Mouse (Mus musculus) adrenal gland (tissue): ENCODE data around the gene Saxo2.

Experiments
- intact Hi-C: fragments of 180-260 bp; cut with DNase I; formaldehyde crosslinking; loops from one replicate; pipeline ENCODE4 v1.15.1; 2025
- long read RNA-seq, 2 experiments: library from polyadenylated mRNA; unstranded; transcript quantifications; one replicate each; pipeline ENCODE4 v2.0.0; 2020; ENCODE audit warnings: borderline replicate concordance in 1 of 2; ENCODE audit not compliant: insufficient replicate concordance in 1 of 2

Saxo2 gene
- long read RNA-seq, experiment 1, partial matches to known transcripts = 0 of 2 reads
- long read RNA-seq, experiment 1, other reads (novel, unspliced or antisense) = 0 of 2 reads
- long read RNA-seq, experiment 2, partial matches to known transcripts = 0 of 1 reads
- long read RNA-seq, experiment 2, other reads (novel, unspliced or antisense) = 1 of 1 reads

GRCm38 (mm10) chr7:82648353-82649080 lies at the start of gene Saxo2, which contains the start of gene Efl1:
TSS of gene Saxo2 (minus strand) at chr7:82648528.
TSS of gene Efl1 (plus strand) at chr7:82648614.
- intact Hi-C loops = no loop called here

- intact Hi-C loops = no loop called here
Measured at GRCm38 (mm10) chr7:82697668-82698067, 49.3 kb upstream of the Saxo2 start.

- intact Hi-C loops = no loop called here
Measured at GRCm38 (mm10) chr7:82691021-82691738, 42.9 kb upstream of the Saxo2 start.

DNA sequence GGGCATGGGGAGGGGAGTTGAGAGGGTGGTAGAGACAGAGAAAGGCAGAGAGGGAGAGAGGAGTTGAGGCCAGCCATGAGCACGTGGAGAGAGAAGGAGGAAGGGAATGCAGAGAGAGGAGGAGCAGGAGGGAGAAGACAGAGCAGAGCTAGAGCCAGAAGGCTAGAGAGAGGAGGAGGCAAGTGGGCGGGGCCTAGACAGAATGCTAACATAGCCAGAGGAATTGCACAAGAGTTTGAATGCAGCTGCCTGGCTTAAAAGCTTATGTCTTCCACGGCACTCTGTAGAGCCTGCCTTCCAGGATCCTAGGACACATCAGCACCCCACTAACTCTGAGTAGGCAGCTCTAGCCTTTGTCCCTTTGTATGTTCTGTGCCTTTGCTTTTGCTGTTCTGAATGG lies 40.4 kb upstream of the Saxo2 start:
- intact Hi-C loops = no loop called here

DNA sequence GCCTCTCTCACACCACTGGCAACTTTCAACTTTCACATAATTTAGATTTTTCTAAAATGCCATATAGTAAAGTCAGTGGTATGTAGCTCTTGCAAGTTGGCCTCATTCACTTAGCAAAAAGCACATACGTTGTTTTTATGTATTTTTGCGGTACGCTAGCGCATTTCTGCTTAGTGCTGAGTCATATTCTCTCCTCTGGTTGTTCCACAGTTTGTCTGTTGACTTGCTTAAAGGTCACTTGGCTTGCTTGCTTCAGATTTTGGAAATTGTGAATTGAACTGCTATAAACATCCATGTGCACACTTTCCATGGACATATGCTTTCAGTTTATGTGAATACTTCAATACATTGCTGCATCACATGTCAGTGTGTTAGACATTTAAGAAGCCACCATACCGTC lies 31.6 kb upstream of the Saxo2 start:
- intact Hi-C loops = no loop called here

- intact Hi-C loops = no loop called here
Measured at GRCm38 (mm10) chr7:82676834-82677233, 28.5 kb upstream of the Saxo2 start.

DNA sequence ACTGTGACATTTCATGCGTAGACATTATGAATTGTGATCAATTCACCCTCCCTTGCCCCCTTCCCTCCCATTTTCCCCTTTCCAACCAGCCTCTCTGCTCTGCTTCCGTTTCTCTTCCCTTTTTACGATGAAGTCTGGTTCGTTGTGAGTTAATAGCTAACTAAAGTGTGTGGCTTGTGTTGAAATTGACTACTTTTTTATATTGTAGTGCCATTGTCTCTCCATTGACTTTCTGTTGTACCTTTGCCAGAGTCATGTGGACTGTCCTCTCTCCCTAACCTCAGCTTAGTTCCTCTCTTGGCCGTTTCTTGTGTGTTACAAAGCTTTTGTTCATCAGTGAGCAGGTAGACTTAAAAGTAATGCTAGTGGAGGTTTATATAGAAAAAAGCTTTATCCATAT lies 27.7 kb upstream of the Saxo2 start:
- intact Hi-C loops = no loop called here

- intact Hi-C loops = no loop called here
Measured at GRCm38 (mm10) chr7:82664604-82665003, 16.3 kb upstream of the Saxo2 start.

DNA sequence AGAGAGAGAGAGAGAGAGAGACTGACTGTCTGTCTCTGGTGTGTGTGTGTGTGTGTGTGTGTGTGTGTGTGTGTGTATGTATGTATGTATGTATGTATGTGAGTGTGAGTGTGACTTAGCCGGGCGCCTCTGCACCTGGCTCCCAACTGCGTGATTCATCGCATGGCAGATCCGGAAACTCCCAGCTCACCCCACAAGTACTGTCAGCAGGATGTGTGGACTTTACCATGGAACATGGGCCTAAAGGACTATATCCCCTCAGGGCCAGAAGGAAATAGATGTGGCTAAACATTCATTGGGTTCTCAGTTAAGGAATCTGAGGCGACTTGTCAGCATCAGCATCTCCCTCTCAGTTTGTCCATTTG lies 735 bp upstream of the Saxo2 start:
- intact Hi-C loops = no loop called here

DNA sequence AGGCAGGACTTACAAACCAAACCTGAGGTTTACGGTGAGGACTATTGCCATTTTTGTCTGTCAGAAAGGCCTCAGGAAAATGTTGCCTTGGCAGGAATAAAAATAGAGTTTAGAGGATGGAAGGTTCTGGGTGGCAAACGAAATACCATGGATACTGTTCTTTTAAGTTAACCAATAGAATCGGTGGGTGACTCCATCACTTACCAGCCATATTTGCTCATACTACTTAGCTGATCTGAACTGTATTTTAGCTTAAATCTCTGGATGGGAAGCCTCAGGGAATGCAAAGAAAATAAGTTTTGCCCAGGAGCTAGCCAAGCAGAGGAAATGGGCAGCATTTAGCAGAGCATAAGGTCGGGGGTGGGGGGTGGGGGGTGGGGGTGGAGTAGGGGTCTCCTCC lies 419 bp downstream of the Saxo2 start:
- intact Hi-C loops = no loop called here

DNA sequence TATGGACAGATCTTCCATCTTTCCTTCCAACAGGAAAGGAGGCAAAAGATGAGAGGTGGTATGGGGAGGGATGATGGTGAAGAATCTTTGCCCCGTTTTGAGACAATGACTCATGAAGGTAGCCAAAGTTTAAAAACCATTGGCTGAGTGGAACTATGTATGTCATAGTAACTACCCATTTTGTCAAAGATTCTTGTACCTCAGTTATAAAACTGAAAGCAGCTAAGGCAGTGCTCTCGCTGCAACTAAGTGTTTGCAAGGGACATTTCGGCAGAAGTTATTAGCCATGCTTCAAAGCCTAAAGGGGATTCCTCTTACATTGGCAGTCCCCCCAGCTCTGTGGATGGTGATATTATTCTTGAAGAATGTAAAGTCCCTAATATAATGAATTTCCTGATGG lies 1.1 kb downstream of the Saxo2 start:
- intact Hi-C loops = no loop called here

DNA sequence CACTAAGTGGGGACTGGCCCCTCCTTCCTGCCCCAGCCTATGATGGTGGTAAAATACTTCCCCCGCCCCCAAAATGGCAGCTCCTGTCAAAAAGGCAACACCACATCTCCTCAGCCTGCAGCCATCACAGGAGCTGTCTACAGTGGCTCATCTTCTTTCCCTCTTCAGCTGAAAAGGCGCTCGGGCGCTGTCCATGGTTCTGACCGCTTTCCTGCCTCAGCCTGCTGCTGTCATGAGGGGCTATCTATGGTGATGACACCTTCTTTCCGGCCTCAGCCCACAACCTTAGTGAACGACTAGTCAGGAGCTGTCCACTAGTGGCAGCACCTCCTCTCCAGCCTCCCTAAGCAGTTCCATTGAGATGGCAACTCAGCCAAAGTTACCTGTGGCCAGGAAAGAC lies 23.0 kb downstream of the Saxo2 start:
- intact Hi-C loops = no loop called here

DNA sequence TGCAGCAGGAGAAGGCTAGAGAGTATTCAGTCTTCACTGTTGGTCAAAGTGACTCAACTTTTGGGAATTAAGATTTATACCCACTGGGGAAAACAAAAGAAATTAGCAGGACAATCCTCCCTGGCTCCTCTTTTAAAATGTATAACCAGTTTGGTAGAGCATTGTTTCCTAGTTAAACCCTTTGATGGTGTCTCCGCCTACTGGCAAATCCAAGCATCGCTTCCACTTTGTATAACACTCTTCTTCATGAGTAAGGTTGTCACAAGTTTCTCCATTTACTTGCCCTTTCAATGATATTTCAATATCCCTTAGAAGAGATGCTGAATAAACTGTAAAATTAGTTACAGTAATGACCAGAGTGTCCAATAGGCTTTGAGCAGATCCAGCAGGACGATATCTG lies 38.7 kb downstream of the Saxo2 start:
- intact Hi-C loops = no loop called here

DNA sequence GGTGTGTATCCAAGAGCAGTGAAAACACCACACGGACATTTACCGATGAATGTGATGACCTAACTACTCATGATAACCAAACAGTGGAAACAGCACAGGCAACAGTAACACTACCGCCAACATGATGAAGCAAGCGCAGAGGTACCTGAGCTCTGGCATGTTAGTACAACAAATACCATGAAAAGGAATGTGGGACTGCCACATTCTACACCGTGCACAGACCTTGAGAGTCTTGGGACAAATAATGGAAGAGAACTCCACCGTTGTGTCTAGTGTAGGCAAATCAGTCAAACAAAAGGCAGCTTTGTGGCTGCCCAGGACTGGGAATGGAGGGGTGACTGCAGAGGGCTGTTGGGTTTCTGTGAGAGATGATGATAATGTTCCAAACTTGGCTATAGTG lies 42.9 kb downstream of the Saxo2 start:
- intact Hi-C loops = no loop called here

DNA sequence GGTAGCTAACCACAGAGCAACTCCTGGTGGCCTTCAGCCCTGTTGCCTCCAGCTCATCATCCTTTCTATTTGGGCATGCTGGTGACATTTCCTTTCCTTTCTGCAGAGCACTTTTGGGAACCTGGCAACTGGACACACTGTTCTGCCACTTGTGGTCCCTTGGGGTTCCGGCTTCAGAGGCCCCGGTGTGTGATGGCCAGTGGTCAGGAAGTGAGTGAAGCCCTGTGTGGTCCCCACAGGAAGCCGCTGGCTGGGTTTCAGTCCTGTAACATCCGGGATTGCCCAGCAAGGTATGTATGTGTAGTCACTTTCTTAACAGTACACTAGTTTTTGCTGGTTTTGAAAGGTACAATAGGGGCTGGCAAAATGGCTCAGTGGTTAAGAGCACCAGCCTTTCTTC lies 46.3 kb downstream of the Saxo2 start:
- intact Hi-C loops = no loop called here

DNA sequence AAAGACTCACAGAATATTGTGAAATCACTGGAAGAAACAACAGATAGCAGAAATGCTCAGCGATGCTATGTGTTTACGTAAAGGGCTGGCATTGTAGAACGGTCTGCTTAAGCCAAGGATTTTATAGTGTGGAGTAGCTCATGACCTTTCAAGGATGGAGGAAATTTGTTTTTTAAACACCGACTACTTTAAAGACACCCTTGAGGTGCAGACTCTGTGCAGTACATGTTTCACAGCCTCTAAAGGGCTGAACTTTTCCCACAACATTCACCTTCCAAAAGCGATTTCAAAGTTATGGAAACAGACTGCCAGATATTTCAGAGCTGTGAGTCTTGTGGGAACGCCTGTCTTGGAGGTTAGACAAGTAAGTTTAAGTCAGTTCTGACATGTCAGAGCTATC lies 57.4 kb downstream of the Saxo2 start:
- intact Hi-C loops = no loop called here
